Mouse (Mus musculus) heart, embryonic 13.5 days (tissue): ENCODE data around the gene Tmem45b. TPM values are rescaled to one million over a fixed set of nuclear protein-coding genes. Genes with fewer than 3 reads are reported as not detected.

ENCODE experiments used
- ATAC-seq: fragments of 200-750 bp; cut with Nextera tagmentation; 2 replicates; pipeline ENCODE4 v1.8.0; 2017; ENCODE audit warnings: moderate TSS enrichment; ENCODE audit not compliant: insufficient number of reproducible peaks, low FRiP score, low TSS enrichment; ENCODE audit errors: extremely low read depth
- H3K27ac ChIP-seq: fragments of 300-500 bp; sonication (generic); replicated peaks from 2 replicates; pipeline ENCODE4 v1.5.1; 2015; ENCODE audit warnings: moderate library complexity, mild to moderate bottlenecking, inconsistent platforms
- H3K27me3 ChIP-seq: fragments of 300-500 bp; sonication (generic); replicated peaks from 2 replicates; pipeline ENCODE4 v1.6.1; 2015; ENCODE audit warnings: mild to moderate bottlenecking, inconsistent platforms
- H3K36me3 ChIP-seq: fragments of 300-500 bp; sonication (generic); 2 replicates; pipeline ENCODE4 v1.6.1; 2015; ENCODE audit warnings: mild to moderate bottlenecking, inconsistent platforms
- H3K4me1 ChIP-seq: fragments of 300-500 bp; sonication (generic); 2 replicates; pipeline ENCODE4 v1.6.1; 2015; ENCODE audit warnings: inconsistent platforms
- H3K4me2 ChIP-seq: fragments of 300-500 bp; sonication (generic); 2 replicates; pipeline ENCODE4 v1.6.1; 2015; ENCODE audit warnings: inconsistent platforms, mild to moderate bottlenecking, moderate library complexity
- H3K4me3 ChIP-seq: fragments of 300-500 bp; sonication (generic); 2 replicates; pipeline ENCODE4 v1.5.1; 2015; ENCODE audit warnings: moderate library complexity, mild to moderate bottlenecking, inconsistent platforms
- H3K9ac ChIP-seq: fragments of 300-500 bp; sonication (generic); 2 replicates; pipeline ENCODE4 v1.6.1; 2015; ENCODE audit warnings: inconsistent platforms, mild to moderate bottlenecking, moderate library complexity
- H3K9me3 ChIP-seq: fragments of 300-500 bp; sonication (generic); 2 replicates; pipeline ENCODE4 v1.6.1; 2016; ENCODE audit warnings: inconsistent platforms
- WGBS: fragments of 180-500 bp; shearing (Covaris S2); methylation state at CpG from one replicate; pipeline ENCODE4 v1.1.7; 2015; ENCODE audit warnings: mixed read lengths; 5-methylcytosine and 5-hydroxymethylcytosine counted together
- polyA plus RNA-seq: library from polyadenylated mRNA; unstranded; fragments of >200 nt; fragmentation: Nextera tagmentation; extraction: Ambion mirVana; gene quantifications from 2 replicates; pipeline ENCODE4 v1.2.1, GENCODE M21; 2015

Tmem45b gene
- polyA plus RNA-seq, 1 experiment from 2014 or later = not detected

GRCm38 (mm10) chr9:31400441-31400840, 63.8 kb downstream of the Tmem45b start:
- Histone ChIP-seq H3K27me3 (no peaks in the 10 kb centered on the region), H3K27ac (no peak overlapping the region), H3K9me3 (no peaks in the 10 kb centered on the region), H3K36me3 (peaks cover 100% of the 10 kb centered on the region), H3K4me2 (no peak overlapping the region), H3K4me1 (no peaks in the 10 kb centered on the region), H3K4me3 (no peak overlapping the region), H3K9ac (no peak overlapping the region)
- ATAC-seq = no peak
- WGBS = 45% methylated on average over 4 of the region's 4 CpGs

GRCm38 (mm10) chr9:31387206-31387605, 77.1 kb downstream of the Tmem45b start:
- Histone ChIP-seq H3K4me3 (peak overlapping the region; percentile 81), H3K27me3 (no peaks in the 10 kb centered on the region), H3K9ac (peak overlapping the region; percentile 94; the same call in 1 of the 2 replicates), H3K4me1 (peaks cover 17% of the 10 kb centered on the region), H3K36me3 (peaks cover 36% of the 10 kb centered on the region), H3K4me2 (peak overlapping the region; percentile 82), H3K27ac (no peak overlapping the region), H3K9me3 (no peaks in the 10 kb centered on the region)
- ATAC-seq = no peak
- 80% methylated on average over 5 of the region's 5 CpGs for WGBS

- Histone ChIP-seq H3K27ac (peak overlapping the region; percentile 49), H3K4me2 (peak overlapping the region; percentile 82), H3K9me3 (no peaks in the 10 kb centered on the region), H3K4me3 (peak overlapping the region; percentile 81), H3K9ac (peak overlapping the region; percentile 94), H3K36me3 (peaks cover 29% of the 10 kb centered on the region), H3K4me1 (peaks cover 17% of the 10 kb centered on the region), H3K27me3 (no peaks in the 10 kb centered on the region)
- 11% methylated on average over 40 of the region's 44 CpGs for WGBS
- ATAC-seq = peak; percentile 45; the same call in 1 of the 2 replicates
Observed at GRCm38 (mm10) chr9:31386368-31387180, 77.7 kb downstream of the Tmem45b start.

- H3K36me3 ChIP-seq = peaks cover 23% of the 10 kb centered on the region
- peak within 1 kb of the TSS; percentile 94 for H3K9ac ChIP-seq
- peak within 1 kb of the TSS; percentile 49 for H3K27ac ChIP-seq
- peak within 1 kb of the TSS; percentile 81 for H3K4me3 ChIP-seq
- H3K27me3 ChIP-seq = no peaks in the 10 kb centered on the region
- H3K4me1 ChIP-seq = peaks cover 17% of the 10 kb centered on the region
- H3K4me2 ChIP-seq = peak within 1 kb of the TSS; percentile 82
- no peaks in the 10 kb centered on the region for H3K9me3 ChIP-seq
- under 1% methylated on average over 44 of the region's 46 CpGs for WGBS
- ATAC-seq = peak; percentile 95
Observed at GRCm38 (mm10) chr9:31385947-31386354, 78.3 kb downstream of the Tmem45b start, which contains the start of gene Nfrkb. Nfrkb (plus strand) TSS chr9:31386192.

- 0 out of 2 replicates have a peak, but pooled peaks have one; percentile 4 for ATAC-seq
- H3K4me3 ChIP-seq = peak overlapping the region; percentile 81
- peak overlapping the region; percentile 82 for H3K4me2 ChIP-seq
- peaks cover 17% of the 10 kb centered on the region for H3K4me1 ChIP-seq
- H3K27me3 ChIP-seq = no peaks in the 10 kb centered on the region
- 20% methylated on average over 4 of the region's 4 CpGs for WGBS
- peak overlapping the region; percentile 94 for H3K9ac ChIP-seq
- no peak overlapping the region for H3K27ac ChIP-seq
- H3K9me3 ChIP-seq = no peaks in the 10 kb centered on the region
- peaks cover 18% of the 10 kb centered on the region for H3K36me3 ChIP-seq
Observed at GRCm38 (mm10) chr9:31385500-31385869, 78.8 kb downstream of the Tmem45b start.

GRCm38 (mm10) chr9:31384786-31385499, 79.3 kb downstream of the Tmem45b start:
- peak overlapping the region; percentile 81 for H3K4me3 ChIP-seq
- no peak for ATAC-seq
- H3K4me1 ChIP-seq = peaks cover 17% of the 10 kb centered on the region
- peak overlapping the region; percentile 94; the same call in 1 of the 2 replicates for H3K9ac ChIP-seq
- WGBS = 74% methylated on average over 17 of the region's 17 CpGs
- no peaks in the 10 kb centered on the region for H3K27me3 ChIP-seq
- H3K27ac ChIP-seq = no peak overlapping the region
- no peaks in the 10 kb centered on the region for H3K9me3 ChIP-seq
- peak overlapping the region; percentile 82 for H3K4me2 ChIP-seq
- H3K36me3 ChIP-seq = peaks cover 13% of the 10 kb centered on the region

- no peak overlapping the region for H3K4me2 ChIP-seq
- H3K27me3 ChIP-seq = no peaks in the 10 kb centered on the region
- no peaks in the 10 kb centered on the region for H3K4me1 ChIP-seq
- H3K9ac ChIP-seq = no peak overlapping the region
- no peak overlapping the region for H3K4me3 ChIP-seq
- H3K36me3 ChIP-seq = peaks cover 38% of the 10 kb centered on the region
- H3K27ac ChIP-seq = no peak overlapping the region
- no peak for ATAC-seq
- H3K9me3 ChIP-seq = peaks cover 6% of the 10 kb centered on the region; the same call in 1 of the 2 replicates
Observed at GRCm38 (mm10) chr9:31376661-31377060, 87.6 kb downstream of the Tmem45b start.

Other genes starting within 250 kb of the Tmem45b start
- 3.6 and 4.1 TPM in 2 replicates for gene Prdm10, start 183.9 kb downstream of the Tmem45b start, polyA plus RNA-seq
- gene Nfrkb, start 78.3 kb downstream of the Tmem45b start, polyA plus RNA-seq = 12.3 and 13.6 TPM in 2 replicates